Comparison of ENCODE assay signal across 20 mouse cellular contexts in the genomic region with DNA sequence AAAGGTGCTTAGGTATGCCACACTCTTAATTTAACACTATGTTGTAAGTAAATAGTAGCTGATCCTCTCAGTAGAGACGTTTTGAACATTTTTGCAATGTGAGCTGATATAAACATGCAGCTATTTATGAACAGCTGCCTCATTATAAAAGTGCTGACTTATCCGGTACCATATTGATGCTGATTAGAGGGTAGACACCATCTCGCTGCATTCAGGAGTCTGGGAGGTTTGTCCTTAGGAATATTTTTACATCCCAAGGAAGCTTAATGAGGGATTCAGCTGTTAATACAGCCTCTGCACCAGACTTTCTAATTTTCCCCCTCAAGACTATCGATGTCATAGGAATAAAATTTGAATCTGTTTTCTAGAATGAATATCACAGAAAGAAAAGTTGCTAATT.
DNase-seq lines count a peak whose midpoint lies in the region; ATAC-seq lines count a peak whose summit lies in the region.
"Had no signal": no experiment of that assay in that cellular context is flagged by ENCODE, and none has a peak within 500 bp of the region (broad histone marks: within the 10 kb centered on the region; RNA-seq: fewer than 3 reads in every experiment).

No protein-coding gene starts in this region.

- WGBS in forebrain, embryonic 15.5 days: 41% methylated on average over 4 of the region's 4 CpGs
- 79% methylated on average over 4 of the region's 4 CpGs for WGBS in forebrain, embryonic 11.5 days

- no peaks in the 10 kb centered on the region for H3K4me1 ChIP-seq in forebrain, embryonic 15.5 days
- no peaks in the 10 kb centered on the region for H3K4me1 ChIP-seq in forebrain, embryonic 11.5 days (replicated peaks; ENCODE audit: control insufficient read depth, insufficient read depth, low read length)
- H3K4me1 ChIP-seq: embryonic facial prominence, embryonic 10.5 days; heart, embryonic 13.5 days; hindbrain, embryonic 15.5 days had no signal

- no peak overlapping the region for H3K4me2 ChIP-seq in forebrain, embryonic 15.5 days (replicated peaks)
- H3K4me2 ChIP-seq in forebrain, embryonic 11.5 days (ENCODE audit: low read depth, low read length, severe bottlenecking): no peak overlapping the region
- H3K4me2 ChIP-seq: heart, embryonic 13.5 days; hindbrain, embryonic 15.5 days had no signal

- H3K27ac ChIP-seq in forebrain, embryonic 15.5 days (replicated peaks): no peak overlapping the region
- no peak overlapping the region for H3K27ac ChIP-seq in forebrain, embryonic 11.5 days (ENCODE audit: low read depth, low read length)
- H3K27ac ChIP-seq: embryonic facial prominence, embryonic 10.5 days; heart, embryonic 13.5 days; hindbrain, embryonic 15.5 days had no signal

- no peaks in the 10 kb centered on the region for H3K9me3 ChIP-seq in forebrain, embryonic 15.5 days
- no peaks in the 10 kb centered on the region for H3K9me3 ChIP-seq in forebrain, embryonic 11.5 days (ENCODE audit: control insufficient read depth, low read length)
- H3K9me3 ChIP-seq: embryonic facial prominence, embryonic 10.5 days; heart, embryonic 13.5 days; hindbrain, embryonic 15.5 days had no signal

- no peak overlapping the region for H3K4me3 ChIP-seq in forebrain, embryonic 15.5 days
- H3K4me3 ChIP-seq in forebrain, embryonic 11.5 days (ENCODE audit: low read depth, low read length): no peak overlapping the region
- H3K4me3 ChIP-seq: embryonic facial prominence, embryonic 10.5 days; heart, embryonic 13.5 days; hindbrain, embryonic 15.5 days had no signal

- no peaks in the 10 kb centered on the region for H3K27me3 ChIP-seq in forebrain, embryonic 15.5 days
- H3K27me3 ChIP-seq in forebrain, embryonic 11.5 days (ENCODE audit: control insufficient read depth, insufficient read depth, low read length): no peaks in the 10 kb centered on the region
- H3K27me3 ChIP-seq: CH12.LX; heart, embryonic 13.5 days; hindbrain, embryonic 15.5 days; Patski had no signal

- H3K9ac ChIP-seq in forebrain, embryonic 15.5 days (replicated peaks): no peak overlapping the region
- no peak overlapping the region for H3K9ac ChIP-seq in forebrain, embryonic 11.5 days (ENCODE audit: low read length)
- H3K9ac ChIP-seq: heart, embryonic 13.5 days; hindbrain, embryonic 15.5 days had no signal

- peak; percentile 84 for ATAC-seq in forebrain, embryonic 15.5 days (replicated peaks)
- no peak for ATAC-seq in forebrain, embryonic 11.5 days (replicated peaks; ENCODE audit: low FRiP score)
- ATAC-seq: activated CD4-positive, CD25-positive, alpha-beta regulatory T cell, adult 4 months; intestine, embryonic 16.5 days; Patski had no signal

- H3K36me3 ChIP-seq in forebrain, embryonic 15.5 days: no peaks in the 10 kb centered on the region
- no peaks in the 10 kb centered on the region for H3K36me3 ChIP-seq in forebrain, embryonic 11.5 days (ENCODE audit: control insufficient read depth, insufficient read depth, low read length)
- H3K36me3 ChIP-seq: embryonic facial prominence, embryonic 10.5 days; heart, embryonic 13.5 days; hindbrain, embryonic 15.5 days had no signal

- DNase-seq in forebrain, embryonic 11.5 days (ENCODE audit: low spot score): no peak
- peak; percentile 30 for DNase-seq in layer of hippocampus, adult 9-11 months
- no peak for DNase-seq in layer of hippocampus, adult 11-12 months (ENCODE audit: low spot score)
- DNase-seq in brain, embryonic 18.5 days (ENCODE audit: low read depth, low spot score): peak; percentile 28
- no peak for DNase-seq in adrenal gland, postnatal 14 days
- no peak for DNase-seq in c-Kit-positive CD71-positive TER-119-positive erythroid progenitor cells, embryonic 14.5 days (ENCODE audit: low spot score)
- DNase-seq: adrenal gland, postnatal 36 days; cerebellum, adult 2 months; cerebellum, postnatal 10 days; gastrocnemius, postnatal 36 days; heart, adult 11 months; heart, postnatal 36 days had no signal

Comparison
In these comparisons a context has a peak if more than half of its experiments do, and no peak if none do; other contexts are left out.
1. DNase-seq: peak in layer of hippocampus, adult 9-11 months (single experiment) and brain, embryonic 18.5 days (single experiment); none in forebrain, embryonic 11.5 days (single experiment), layer of hippocampus, adult 11-12 months (single experiment), adrenal gland, postnatal 14 days (single experiment) and c-Kit-positive CD71-positive TER-119-positive erythroid progenitor cells, embryonic 14.5 days (single experiment).